Mouse (Mus musculus): ENCODE data around the gene Slc25a36. TPM values are rescaled to one million over a fixed set of nuclear protein-coding genes. Genes with fewer than 3 reads are reported as not detected.

Gene Slc25a36
- polyA plus RNA-seq, 1 experiment, result 31.9 TPM

GRCm38 (mm10) chr9:97112797-97113554 lies 2.0 kb upstream of the Slc25a36 start:
- TF ChIP-seq CTCF (IDR thresholded peaks at IDR 0.05; ENCODE audit: insufficient read depth, low read length) (no peak), POLR2A (IDR thresholded peaks at IDR 0.05; ENCODE audit: borderline replicate concordance, extremely low read depth, low read depth, low read length) (no peak)
- DNase-seq, result no peak
- WGBS, result 67% methylated on average over 24 of the region's 24 CpGs
- H3K4me1 ChIP-seq (ENCODE audit: control insufficient read depth, insufficient read depth, low read length), result no peaks in the 10 kb centered on the region; the same call in 1 of the 2 replicates
- H3K4me3 ChIP-seq (replicated peaks; ENCODE audit: extremely low read depth, low read depth, low read length), result no peak overlapping the region

GRCm38 (mm10) chr9:97112238-97112637 lies 1.3 kb upstream of the Slc25a36 start:
- TF ChIP-seq CTCF (IDR thresholded peaks at IDR 0.05; ENCODE audit: insufficient read depth, low read length), result no peak
- no peak for TF ChIP-seq POLR2A (IDR thresholded peaks at IDR 0.05; ENCODE audit: borderline replicate concordance, extremely low read depth, low read depth, low read length)
- WGBS, result 75% methylated on average over 7 of the region's 7 CpGs
- DNase-seq, result no peak
- no peaks in the 10 kb centered on the region; the same call in 1 of the 2 replicates for H3K4me1 ChIP-seq (ENCODE audit: control insufficient read depth, insufficient read depth, low read length)
- H3K4me3 ChIP-seq (replicated peaks; ENCODE audit: extremely low read depth, low read depth, low read length), result no peak overlapping the region

GRCm38 (mm10) chr9:97111506-97111905 lies 549 bp upstream of the Slc25a36 start:
- Histone ChIP-seq H3K4me3 (replicated peaks; ENCODE audit: extremely low read depth, low read depth, low read length) (peak overlapping the region; percentile 91), H3K4me1 (ENCODE audit: control insufficient read depth, insufficient read depth, low read length) (no peaks in the 10 kb centered on the region; the same call in none of the 2 replicates)
- 12% methylated on average over 6 of the region's 6 CpGs for WGBS
- no peak for TF ChIP-seq POLR2A (IDR thresholded peaks at IDR 0.05; ENCODE audit: borderline replicate concordance, extremely low read depth, low read depth, low read length)
- no peak for TF ChIP-seq CTCF (IDR thresholded peaks at IDR 0.05; ENCODE audit: insufficient read depth, low read length)
- no peak for DNase-seq

GRCm38 (mm10) chr9:97106481-97107160 lies 4.3 kb downstream of the Slc25a36 start:
- DNase-seq, result no peak
- TF ChIP-seq POLR2A (IDR thresholded peaks at IDR 0.05; ENCODE audit: borderline replicate concordance, extremely low read depth, low read depth, low read length), result no peak
- no peak for TF ChIP-seq CTCF (IDR thresholded peaks at IDR 0.05; ENCODE audit: insufficient read depth, low read length)
- WGBS, result 68% methylated on average over 5 of the region's 5 CpGs
- peaks cover 13% of the 10 kb centered on the region for H3K4me1 ChIP-seq (ENCODE audit: control insufficient read depth, insufficient read depth, low read length)
- H3K4me3 ChIP-seq (replicated peaks; ENCODE audit: extremely low read depth, low read depth, low read length), result no peak overlapping the region

- Histone ChIP-seq H3K4me3 (replicated peaks; ENCODE audit: extremely low read depth, low read depth, low read length) (no peak overlapping the region), H3K4me1 (ENCODE audit: control insufficient read depth, insufficient read depth, low read length) (peaks cover 13% of the 10 kb centered on the region)
- 60% methylated on average over 2 of the region's 2 CpGs for WGBS
- DNase-seq, result no peak
- TF ChIP-seq POLR2A (IDR thresholded peaks at IDR 0.05; ENCODE audit: borderline replicate concordance, extremely low read depth, low read depth, low read length), result no peak
- no peak for TF ChIP-seq CTCF (IDR thresholded peaks at IDR 0.05; ENCODE audit: insufficient read depth, low read length)
Observed at GRCm38 (mm10) chr9:97105400-97105985, 5.5 kb downstream of the Slc25a36 start.

GRCm38 (mm10) chr9:97103376-97104061 lies 7.4 kb downstream of the Slc25a36 start:
- no peak for DNase-seq
- TF ChIP-seq POLR2A (IDR thresholded peaks at IDR 0.05; ENCODE audit: borderline replicate concordance, extremely low read depth, low read depth, low read length) (no peak), CTCF (IDR thresholded peaks at IDR 0.05; ENCODE audit: insufficient read depth, low read length) (no peak)
- Histone ChIP-seq H3K4me1 (ENCODE audit: control insufficient read depth, insufficient read depth, low read length) (peaks cover 13% of the 10 kb centered on the region), H3K4me3 (replicated peaks; ENCODE audit: extremely low read depth, low read depth, low read length) (no peak overlapping the region)
- 67% methylated on average over 2 of the region's 2 CpGs for WGBS

GRCm38 (mm10) chr9:97098985-97099384 lies 12.0 kb downstream of the Slc25a36 start:
- DNase-seq, result no peak
- WGBS, result 49% methylated on average over 4 of the region's 4 CpGs
- Histone ChIP-seq H3K4me1 (ENCODE audit: control insufficient read depth, insufficient read depth, low read length) (peaks cover 10% of the 10 kb centered on the region), H3K4me3 (replicated peaks; ENCODE audit: extremely low read depth, low read depth, low read length) (no peak overlapping the region)
- no peak for TF ChIP-seq POLR2A (IDR thresholded peaks at IDR 0.05; ENCODE audit: borderline replicate concordance, extremely low read depth, low read depth, low read length)

GRCm38 (mm10) chr9:97096180-97096579 lies 14.8 kb downstream of the Slc25a36 start:
- 69% methylated on average over 1 of the region's 1 CpGs for WGBS

GRCm38 (mm10) chr9:97087850-97088249 lies 23.1 kb downstream of the Slc25a36 start:
- DNase-seq, result no peak
- H3K4me3 ChIP-seq (replicated peaks; ENCODE audit: extremely low read depth, low read depth, low read length), result no peak overlapping the region
- H3K4me1 ChIP-seq (ENCODE audit: control insufficient read depth, insufficient read depth, low read length), result no peaks in the 10 kb centered on the region
- TF ChIP-seq POLR2A (IDR thresholded peaks at IDR 0.05; ENCODE audit: borderline replicate concordance, extremely low read depth, low read depth, low read length), result no peak
- TF ChIP-seq CTCF (IDR thresholded peaks at IDR 0.05; ENCODE audit: insufficient read depth, low read length), result no peak

More at GRCm38 (mm10) chr9:97096180-97096579, 14.8 kb downstream of the Slc25a36 start:
- no peak overlapping the region for H3K4me3 ChIP-seq (replicated peaks; ENCODE audit: extremely low read depth, low read depth, low read length)
- no peak for DNase-seq
- H3K4me1 ChIP-seq (ENCODE audit: control insufficient read depth, insufficient read depth, low read length), result no peaks in the 10 kb centered on the region
- TF ChIP-seq POLR2A (IDR thresholded peaks at IDR 0.05; ENCODE audit: borderline replicate concordance, extremely low read depth, low read depth, low read length) (no peak), CTCF (IDR thresholded peaks at IDR 0.05; ENCODE audit: insufficient read depth, low read length) (no peak)
